Mouse (Mus musculus) intestine, postnatal 0 days (tissue): ENCODE results near the gene Map10. TPM values are rescaled to one million over a fixed set of nuclear protein-coding genes. Genes with fewer than 3 reads are reported as not detected.

Source experiments
- ATAC-seq: fragments of 200-750 bp; cut with Nextera tagmentation; 2 replicates; pipeline ENCODE4 v1.8.0; 2017; ENCODE audit warnings: mild to moderate bottlenecking, moderate TSS enrichment, moderate library complexity
- H3K27ac ChIP-seq: fragments of 300-500 bp; sonication (generic); 2 replicates; pipeline ENCODE4 v1.5.1; 2014; ENCODE audit warnings: mild to moderate bottlenecking, low read depth, low read length, moderate library complexity
- H3K27me3 ChIP-seq: fragments of 300-500 bp; sonication (generic); replicated peaks from 2 replicates; pipeline ENCODE4 v1.6.1; 2014; ENCODE audit warnings: low read length, mixed read lengths; ENCODE audit not compliant: control insufficient read depth, insufficient read depth
- H3K36me3 ChIP-seq: fragments of 300-500 bp; sonication (generic); 2 replicates; pipeline ENCODE4 v1.6.1; 2014; ENCODE audit warnings: mild to moderate bottlenecking, moderate library complexity; ENCODE audit not compliant: control insufficient read depth, insufficient read depth
- H3K4me1 ChIP-seq: fragments of 300-500 bp; sonication (generic); replicated peaks from 2 replicates; pipeline ENCODE4 v1.6.1; 2014; ENCODE audit warnings: antibody characterized with exemption, low read length, mixed read lengths; ENCODE audit not compliant: control insufficient read depth, insufficient read depth
- H3K4me2 ChIP-seq: fragments of 300-500 bp; sonication (generic); replicated peaks from 2 replicates; pipeline ENCODE4 v1.6.1; 2014; ENCODE audit warnings: low read depth, mild to moderate bottlenecking, moderate library complexity
- H3K4me3 ChIP-seq: fragments of 300-500 bp; sonication (generic); 2 replicates; pipeline ENCODE4 v1.5.1; 2014; ENCODE audit warnings: low read depth, low read length
- H3K9ac ChIP-seq: fragments of 300-500 bp; sonication (generic); 2 replicates; pipeline ENCODE4 v1.6.1; 2014; ENCODE audit warnings: mild to moderate bottlenecking, low read depth, low read length
- H3K9me3 ChIP-seq: fragments of 300-500 bp; sonication (generic); 2 replicates; pipeline ENCODE4 v1.6.1; 2016; ENCODE audit warnings: mixed run types; ENCODE audit not compliant: control insufficient read depth
- CTCF ChIP-seq: sonication (generic); IDR thresholded peaks from 2 replicates; pipeline ENCODE4 v1.5.1; 2016; ENCODE audit warnings: low read depth, mild to moderate bottlenecking, control low read depth, antibody characterized with exemption, moderate library complexity
- WGBS: fragments of 180-500 bp; shearing (Covaris S2); extraction: QIAGEN DNeasy Blood & Tissue Kit; methylation state at CpG from one replicate; pipeline ENCODE4 v1.1.7; 2014; 5-methylcytosine and 5-hydroxymethylcytosine counted together
- polyA plus RNA-seq: library from polyadenylated mRNA; unstranded; fragments of >200 nt; fragmentation: Nextera tagmentation; extraction: Ambion mirVana; gene quantifications from 2 replicates; pipeline ENCODE4 v1.2.1, GENCODE M21; 2015

Gene Map10
- polyA plus RNA-seq, 1 experiment from 2014 or later: 2.4 TPM

DNA sequence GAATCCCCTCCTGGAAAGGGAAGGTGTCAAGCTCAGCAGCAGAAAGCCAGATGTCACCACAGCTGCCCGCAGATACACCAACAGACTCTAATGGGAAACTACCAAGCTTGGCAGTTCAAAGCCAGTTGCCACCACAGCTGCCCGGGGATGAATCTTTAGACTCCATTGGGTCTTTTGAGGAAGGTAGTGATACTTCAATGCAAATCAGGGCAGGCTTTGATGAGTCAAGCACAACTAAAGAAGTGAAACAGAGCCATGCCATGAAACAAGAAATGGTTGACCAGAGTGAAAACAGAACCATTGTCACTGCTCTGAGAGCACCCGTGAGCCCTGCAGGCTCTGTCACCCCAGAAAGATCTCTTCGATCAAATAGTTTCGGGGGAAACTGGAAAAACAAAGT is 1.8 kb downstream of the Map10 start:
- Histone ChIP-seq H3K36me3 (no peaks in the 10 kb centered on the region), H3K9me3 (peaks cover 12% of the 10 kb centered on the region; the same call in 1 of the 2 replicates), H3K4me2 (no peak overlapping the region), H3K4me3 (no peak overlapping the region), H3K4me1 (0 out of 2 replicates have a peak, but pooled peaks cover 4% of the 10 kb centered on the region), H3K27ac (no peak overlapping the region), H3K9ac (no peak overlapping the region), H3K27me3 (no peaks in the 10 kb centered on the region)
- no peak for TF ChIP-seq CTCF
- 98% methylated on average over 5 of the region's 5 CpGs for WGBS
- ATAC-seq: no peak

DNA sequence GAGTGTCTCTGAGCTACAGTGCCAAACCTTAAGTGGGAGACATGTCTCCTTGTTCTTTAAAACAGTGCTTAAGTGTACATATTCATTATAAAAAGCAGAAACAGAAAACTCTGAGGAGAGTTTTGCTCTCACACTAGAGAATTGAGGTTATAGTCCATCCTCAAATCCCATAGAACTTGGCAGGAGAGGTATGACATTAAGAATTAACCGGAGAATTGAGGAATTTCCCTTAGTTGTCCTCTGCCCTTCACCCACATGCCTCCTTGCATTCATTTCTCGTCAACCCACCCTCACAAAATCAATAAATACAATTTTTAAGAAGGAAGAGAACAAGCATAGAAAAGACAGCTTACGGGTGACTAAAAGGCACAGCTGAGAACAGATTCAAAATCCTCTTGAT is 6.2 kb downstream of the Map10 start:
- Histone ChIP-seq H3K4me3 (no peak overlapping the region), H3K9me3 (peaks cover 5% of the 10 kb centered on the region; the same call in 1 of the 2 replicates), H3K9ac (no peak overlapping the region), H3K4me2 (no peak overlapping the region), H3K4me1 (no peaks in the 10 kb centered on the region), H3K27me3 (no peaks in the 10 kb centered on the region), H3K36me3 (no peaks in the 10 kb centered on the region), H3K27ac (no peak overlapping the region)
- TF ChIP-seq CTCF: no peak
- WGBS: 71% methylated on average over 3 of the region's 3 CpGs
- ATAC-seq: no peak

DNA sequence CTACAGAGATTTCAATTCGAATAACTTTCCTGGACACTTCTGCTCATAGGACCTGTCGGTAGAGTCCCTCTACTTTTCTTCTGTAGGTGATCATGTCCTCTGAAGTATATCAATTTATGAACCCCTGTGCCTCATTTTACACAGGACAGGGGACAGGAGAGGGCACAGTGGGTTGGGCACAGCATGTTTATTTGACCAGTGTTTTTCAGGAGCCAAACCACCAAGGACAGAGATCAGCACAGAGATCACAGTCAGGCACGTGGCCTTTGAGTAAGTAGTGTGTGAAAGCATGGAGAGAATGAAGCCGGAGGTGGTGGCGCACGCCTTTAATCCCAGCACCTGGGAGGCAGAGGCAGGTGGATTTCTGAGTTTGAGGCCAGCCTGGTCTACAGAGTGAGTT is 7.9 kb downstream of the Map10 start:
- H3K9ac ChIP-seq: no peak overlapping the region
- 90% methylated on average over 6 of the region's 6 CpGs for WGBS
- TF ChIP-seq CTCF: no peak

DNA sequence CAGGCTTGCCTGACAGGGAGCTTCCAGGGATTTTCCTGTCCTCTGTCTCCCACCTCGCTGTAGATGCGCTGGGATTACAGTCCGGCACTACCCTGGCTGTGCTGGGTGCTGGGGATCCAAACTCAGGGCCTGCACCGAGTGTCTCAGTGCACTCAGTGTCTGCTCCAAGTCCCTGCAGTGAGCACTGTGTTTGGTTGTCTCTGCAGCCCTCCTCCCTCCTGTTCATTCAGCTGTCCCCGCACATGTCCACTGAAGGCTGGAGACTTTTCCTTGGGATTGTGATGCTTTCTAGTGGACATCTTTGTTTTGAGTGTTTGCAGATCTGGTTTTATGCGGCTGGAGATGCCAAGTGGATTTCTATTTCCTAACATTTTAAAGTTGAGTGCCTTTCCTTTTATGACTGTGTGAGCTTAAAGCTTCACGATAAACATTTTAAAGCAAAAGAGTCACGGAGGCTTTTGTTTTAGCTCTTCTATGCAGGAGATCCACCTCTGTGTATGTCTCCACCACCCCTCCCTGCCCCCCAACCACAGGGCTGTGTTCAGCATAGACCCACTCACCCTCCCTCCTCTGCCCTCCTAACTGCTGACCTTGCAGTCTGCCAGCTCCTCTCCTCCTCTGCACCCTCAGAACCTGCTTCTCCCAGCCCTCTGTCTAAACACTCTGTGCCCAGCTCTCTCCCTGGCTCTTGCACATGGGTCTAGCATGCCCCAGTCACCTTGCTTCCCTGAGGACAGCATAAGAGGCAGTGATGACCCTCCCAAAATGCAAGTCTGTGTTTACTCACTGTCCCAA is 9.4 kb downstream of the Map10 start:
- H3K36me3 ChIP-seq: no peaks in the 10 kb centered on the region
- no peak overlapping the region for H3K4me2 ChIP-seq
- TF ChIP-seq CTCF: no peak
- H3K4me3 ChIP-seq: no peak overlapping the region
- 66% methylated on average over 8 of the region's 8 CpGs for WGBS
- H3K27ac ChIP-seq: no peak overlapping the region
- H3K9ac ChIP-seq: no peak overlapping the region
- H3K9me3 ChIP-seq: no peaks in the 10 kb centered on the region
- no peaks in the 10 kb centered on the region for H3K27me3 ChIP-seq
- no peaks in the 10 kb centered on the region for H3K4me1 ChIP-seq
- no peak for ATAC-seq

More for the DNA sequence above, 7.9 kb downstream of the Map10 start:
- H3K27me3 ChIP-seq: no peaks in the 10 kb centered on the region
- no peak overlapping the region for H3K27ac ChIP-seq
- H3K4me2 ChIP-seq: no peak overlapping the region
- H3K4me3 ChIP-seq: no peak overlapping the region
- H3K36me3 ChIP-seq: no peaks in the 10 kb centered on the region
- no peaks in the 10 kb centered on the region for H3K9me3 ChIP-seq
- no peak for ATAC-seq
- H3K4me1 ChIP-seq: no peaks in the 10 kb centered on the region

DNA sequence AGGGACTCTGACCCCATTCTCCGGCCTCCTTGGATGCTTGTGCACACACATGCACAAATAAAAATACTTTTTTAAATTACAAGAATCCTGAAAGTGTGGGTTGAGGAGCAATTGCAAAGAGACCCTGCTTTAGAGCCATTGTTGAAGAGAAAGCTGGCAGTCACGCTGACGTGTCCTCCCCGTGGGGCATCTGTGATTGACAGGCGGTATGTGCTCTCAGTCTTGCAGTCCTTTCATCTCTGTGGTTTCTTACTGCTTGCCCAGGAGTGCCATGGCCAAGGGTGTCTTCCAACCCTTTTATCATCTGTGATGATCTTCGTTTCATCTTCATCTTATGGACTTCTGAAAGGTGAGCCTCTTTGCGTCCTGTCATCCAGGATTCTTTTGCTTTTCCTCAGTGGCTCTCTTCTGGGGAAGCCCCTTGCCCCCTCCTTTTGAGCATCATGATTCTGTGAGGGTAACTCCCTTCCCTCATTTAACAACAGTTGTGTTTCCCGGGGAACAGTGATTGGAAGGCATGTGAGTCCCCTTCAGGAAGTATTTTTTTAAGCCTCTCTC is 11.3 kb downstream of the Map10 start:
- no peak for TF ChIP-seq CTCF
- no peaks in the 10 kb centered on the region for H3K27me3 ChIP-seq
- no peak overlapping the region for H3K9ac ChIP-seq
- H3K4me1 ChIP-seq: no peaks in the 10 kb centered on the region
- H3K4me3 ChIP-seq: no peak overlapping the region
- H3K27ac ChIP-seq: no peak overlapping the region
- no peaks in the 10 kb centered on the region for H3K9me3 ChIP-seq
- ATAC-seq: no peak
- no peak overlapping the region for H3K4me2 ChIP-seq
- H3K36me3 ChIP-seq: no peaks in the 10 kb centered on the region
- WGBS: 58% methylated on average over 8 of the region's 8 CpGs

DNA sequence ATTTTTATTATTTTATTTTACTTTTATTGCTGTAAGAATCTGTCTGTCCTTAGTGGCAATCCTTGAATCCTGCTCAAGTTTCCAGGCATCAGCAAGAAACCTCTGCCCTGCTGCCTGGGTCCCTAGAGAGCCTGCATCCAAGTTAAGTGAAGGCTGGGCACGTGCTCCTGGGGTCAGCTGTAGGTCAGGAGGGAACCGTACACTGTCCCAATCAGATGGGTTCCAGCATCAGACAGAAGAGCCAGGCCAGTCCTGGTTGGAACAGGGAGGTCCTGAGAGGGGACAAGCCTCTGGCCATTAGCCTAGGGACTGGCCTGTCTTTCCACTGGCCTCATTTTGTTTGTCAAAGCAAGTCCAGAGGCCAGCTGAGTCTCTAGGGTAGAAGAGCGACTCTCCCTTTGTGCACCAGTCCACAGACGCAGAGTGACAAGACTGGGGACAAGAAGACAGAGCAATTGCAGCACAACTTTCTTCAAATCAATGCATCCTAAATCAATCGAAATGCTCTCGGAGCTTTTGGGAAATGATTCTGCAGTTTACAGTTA is 15.7 kb downstream of the Map10 start:
- Histone ChIP-seq H3K9me3 (no peaks in the 10 kb centered on the region), H3K27ac (no peak overlapping the region), H3K4me2 (no peak overlapping the region), H3K4me1 (no peaks in the 10 kb centered on the region), H3K27me3 (no peaks in the 10 kb centered on the region), H3K9ac (no peak overlapping the region), H3K36me3 (no peaks in the 10 kb centered on the region), H3K4me3 (no peak overlapping the region)
- 61% methylated on average over 6 of the region's 6 CpGs for WGBS
- ATAC-seq: no peak
- TF ChIP-seq CTCF: no peak
